Mouse (Mus musculus): ENCODE measurements around the gene Ap1m2.
"Not testable (repeated sequence)": the region's sequence is repeated elsewhere in the genome, so short reads cannot be mapped to it uniquely, and the experiment has no call there.

Gene Ap1m2

GRCm38 (mm10) chr9:21289337-21289671 lies 22.8 kb downstream of the Ap1m2 start:
- DNase-seq (ENCODE audit: low spot score in 2 of 2): no peak

- peak; percentile 54 to 57 for DNase-seq (ENCODE audit: low spot score in 2 of 2)
Measured at GRCm38 (mm10) chr9:21288404-21289336, 23.5 kb downstream of the Ap1m2 start.

DNA sequence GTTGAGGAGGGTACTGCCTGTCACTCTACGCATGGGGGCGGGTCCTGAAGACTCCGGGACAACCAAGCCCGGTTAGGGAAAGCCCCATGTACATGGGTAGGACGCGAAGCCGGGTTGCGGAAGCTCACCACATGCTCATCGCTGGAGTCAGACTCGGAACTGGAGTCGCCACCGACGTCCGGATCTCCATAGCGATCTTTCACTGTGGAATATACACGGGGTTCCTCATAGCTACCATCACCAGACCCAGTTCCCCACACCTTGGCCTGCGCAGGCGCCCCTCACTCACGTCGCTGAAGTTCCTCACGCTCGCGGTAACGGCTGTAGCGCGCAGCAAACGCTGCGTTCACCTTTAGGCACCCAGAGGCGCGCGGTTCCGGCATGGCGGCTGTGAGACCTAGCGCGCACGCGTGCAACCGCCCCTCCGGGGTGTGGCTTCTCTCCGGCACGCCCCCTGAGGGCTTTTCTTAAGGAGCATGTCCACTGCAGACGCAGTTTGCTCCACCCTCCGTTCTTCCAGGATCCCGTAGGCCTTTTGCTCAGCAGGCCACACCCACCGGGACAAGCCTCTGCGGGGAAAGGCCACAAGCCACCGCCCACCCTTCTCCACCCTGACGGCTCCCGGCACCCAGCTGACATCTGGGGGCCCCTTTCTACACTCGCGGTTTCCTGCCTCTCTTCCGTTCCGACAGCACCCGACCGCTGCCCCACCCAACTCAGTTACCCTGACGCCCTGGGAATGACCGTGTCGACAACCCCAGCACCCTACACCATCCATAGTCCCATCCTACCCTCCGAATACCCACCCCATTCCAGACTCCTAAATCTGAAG lies 24.4 kb downstream of the Ap1m2 start, which contains the start of gene Kri1:
Gene Kri1 (minus strand): TSS at position 399 of the 832 bp plus-strand sequence.
- peak; percentile 98 for DNase-seq (ENCODE audit: low spot score in 2 of 2)

GRCm38 (mm10) chr9:21286753-21287152 lies 25.4 kb downstream of the Ap1m2 start:
- no peak for DNase-seq (ENCODE audit: low spot score in 2 of 2)

DNA sequence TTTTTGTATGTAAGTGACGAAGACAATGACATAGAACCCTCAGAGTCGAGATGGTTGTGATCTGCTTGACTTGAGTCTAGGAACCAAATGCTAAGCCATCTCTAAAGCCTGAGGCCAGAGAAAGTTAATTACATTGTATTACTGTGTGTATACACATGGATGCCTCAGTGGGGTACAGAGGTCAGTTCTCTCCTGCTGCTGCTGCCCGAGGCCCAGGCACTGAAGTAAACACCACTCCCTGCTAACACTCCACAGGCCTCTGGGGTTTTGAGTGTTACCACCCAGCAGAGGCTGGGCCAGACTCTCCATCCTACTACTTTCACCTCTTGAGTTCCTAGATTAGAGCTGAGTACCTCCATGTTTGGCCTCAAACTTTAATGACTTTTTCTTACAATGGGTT lies 28.1 kb downstream of the Ap1m2 start:
- DNase-seq (ENCODE audit: low spot score in 2 of 2): no peak

DNA sequence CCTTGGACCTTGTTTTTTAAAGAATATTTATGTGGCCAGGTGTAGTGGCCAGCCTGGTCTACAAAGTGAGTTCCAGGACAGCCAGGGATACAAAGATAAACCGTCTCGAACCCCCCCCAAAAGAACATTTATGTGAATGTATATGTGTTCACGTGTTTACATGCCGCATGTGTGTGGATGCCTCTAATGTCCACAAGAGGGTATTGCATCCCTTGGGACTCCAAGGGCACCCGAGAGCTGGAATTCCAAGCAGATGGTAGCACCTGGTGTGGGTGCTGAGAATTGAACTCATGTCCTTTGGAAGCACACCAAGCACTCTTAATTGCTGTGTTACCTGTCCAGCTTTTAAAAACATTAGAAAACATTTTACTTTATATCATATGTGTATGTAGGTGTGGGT lies 28.5 kb downstream of the Ap1m2 start:
- no peak for DNase-seq (ENCODE audit: low spot score in 2 of 2)

GRCm38 (mm10) chr9:21277776-21278175 lies 34.4 kb downstream of the Ap1m2 start:
- no peak for DNase-seq (ENCODE audit: low spot score in 2 of 2)

GRCm38 (mm10) chr9:21276307-21276706 lies 35.8 kb downstream of the Ap1m2 start:
- no peak for DNase-seq (ENCODE audit: low spot score in 2 of 2)

- no peak for DNase-seq (ENCODE audit: low spot score in 2 of 2)
Measured at GRCm38 (mm10) chr9:21275727-21276126, 36.4 kb downstream of the Ap1m2 start.

GRCm38 (mm10) chr9:21275013-21275710 lies 37.0 kb downstream of the Ap1m2 start:
- DNase-seq (ENCODE audit: low spot score in 2 of 2): no peak

DNA sequence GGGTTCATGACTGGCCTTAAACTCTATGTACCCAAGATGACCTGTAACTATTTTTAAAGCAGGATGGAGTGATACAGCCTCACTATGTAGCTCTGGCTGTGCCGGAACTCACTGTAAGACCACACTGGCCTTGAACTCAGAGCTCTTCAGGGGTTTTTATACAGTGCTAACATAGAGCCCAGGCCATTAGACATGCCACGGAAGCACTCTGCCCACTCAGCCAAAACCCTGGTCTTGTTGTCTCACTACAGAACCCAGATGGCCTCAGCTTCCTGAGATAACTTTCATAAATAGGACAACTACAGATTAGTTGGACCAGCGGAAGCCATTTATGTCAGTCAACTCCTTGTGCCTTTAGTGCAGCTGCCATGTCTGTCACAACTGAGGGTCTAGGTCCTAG lies 37.8 kb downstream of the Ap1m2 start:
- DNase-seq (ENCODE audit: low spot score in 2 of 2): no peak

- DNase-seq (ENCODE audit: low spot score in 2 of 2): no peak
Measured at GRCm38 (mm10) chr9:21273520-21274228, 38.5 kb downstream of the Ap1m2 start.

DNA sequence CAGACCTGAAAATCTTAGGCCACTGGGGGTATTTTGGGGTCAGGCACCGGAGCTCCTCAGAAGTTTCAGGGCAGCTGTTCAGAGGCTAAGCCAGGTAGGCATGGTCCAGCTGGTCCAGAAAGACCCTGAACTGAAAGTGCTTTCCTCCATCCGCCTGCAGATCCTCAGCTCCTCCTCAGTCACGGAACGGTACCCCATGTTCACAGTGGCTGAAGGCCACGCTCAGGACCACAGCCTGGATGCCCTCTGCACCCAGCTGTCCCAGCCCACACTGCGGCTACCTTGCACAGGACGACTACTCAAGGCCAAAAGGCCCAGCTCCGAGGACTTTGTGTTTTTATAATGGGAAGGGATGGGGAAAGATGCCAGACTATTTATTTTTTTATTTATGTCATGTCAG lies 39.0 kb downstream of the Ap1m2 start:
- DNase-seq (ENCODE audit: low spot score in 2 of 2): no peak

GRCm38 (mm10) chr9:21272391-21272790 lies 39.7 kb downstream of the Ap1m2 start:
- no peak for DNase-seq (ENCODE audit: low spot score in 2 of 2)

- DNase-seq (ENCODE audit: low spot score in 2 of 2): not testable (repeated sequence)
Measured at GRCm38 (mm10) chr9:21269590-21269989, 42.5 kb downstream of the Ap1m2 start.

- DNase-seq (ENCODE audit: low spot score in 2 of 2): no peak
Measured at GRCm38 (mm10) chr9:21268305-21268704, 43.8 kb downstream of the Ap1m2 start.

GRCm38 (mm10) chr9:21266889-21267288 lies 45.2 kb downstream of the Ap1m2 start:
- DNase-seq (ENCODE audit: low spot score in 2 of 2): no peak

GRCm38 (mm10) chr9:21265611-21266010 lies 46.5 kb downstream of the Ap1m2 start:
- DNase-seq (ENCODE audit: low spot score in 2 of 2): peak in 1 of 2 experiments; percentile 43

GRCm38 (mm10) chr9:21265000-21265561 lies 47.1 kb downstream of the Ap1m2 start, which contains the start of gene Atg4d:
Gene Atg4d (plus strand): TSS chr9:21265293.
- DNase-seq (ENCODE audit: low spot score in 2 of 2): peak; percentile 95 to 100

- peak in 1 of 2 experiments; percentile 57 for DNase-seq (ENCODE audit: low spot score in 2 of 2)
Measured at GRCm38 (mm10) chr9:21264272-21264999, 47.7 kb downstream of the Ap1m2 start.
